Mouse (Mus musculus): ENCODE measurements around the gene Frem3.

Frem3 gene

GRCm38 (mm10) chr8:80710670-80711400, 100.0 kb downstream of the Frem3 start:
- peak; percentile 13 to 40 for DNase-seq

- DNase-seq = no peak
Observed at GRCm38 (mm10) chr8:80714461-80714860, 103.6 kb downstream of the Frem3 start.

GRCm38 (mm10) chr8:80732326-80732725, 121.4 kb downstream of the Frem3 start:
- DNase-seq = no peak

GRCm38 (mm10) chr8:80738046-80738387, 127.1 kb downstream of the Frem3 start:
- DNase-seq = no peak

- peak; percentile 21 to 57 for DNase-seq
Observed at GRCm38 (mm10) chr8:80738388-80739154, 127.7 kb downstream of the Frem3 start.

GRCm38 (mm10) chr8:80739155-80739924, 128.5 kb downstream of the Frem3 start, which contains the start of gene Smarca5:
TSS of gene Smarca5 (minus strand) at chr8:80739497.
- peak; percentile 97 for DNase-seq

GRCm38 (mm10) chr8:80739932-80740331, 129.1 kb downstream of the Frem3 start:
- no peak for DNase-seq

Measured in kidney, postnatal 25 days (tissue).